Mouse (Mus musculus) embryonic facial prominence, embryonic 14.5 days (tissue): Measurements from ENCODE around the gene Gtpbp10. TPM values are rescaled to one million over a fixed set of nuclear protein-coding genes. Genes with fewer than 3 reads are reported as not detected.

Experiments
- polyA plus RNA-seq: library from polyadenylated mRNA; unstranded; fragments of >200 nt; fragmentation: Nextera tagmentation; extraction: Ambion mirVana; gene quantifications from 2 replicates; pipeline ENCODE4 v1.2.1, GENCODE M21; 2014

The Gtpbp10 gene
- polyA plus RNA-seq, 1 experiment from 2014 or later: 24.6 TPM

Other genes starting within 250 kb of the Gtpbp10 start
- 33.8 and 34.0 TPM in 2 replicates for gene Cdk14, start 139.2 kb downstream of the Gtpbp10 start, polyA plus RNA-seq
- not detected in 2 replicates for gene 1700015F17Rik, start 80.4 kb downstream of the Gtpbp10 start, polyA plus RNA-seq
- gene Cldn12, start 44.6 kb downstream of the Gtpbp10 start, polyA plus RNA-seq: 15.6 and 16.1 TPM in 2 replicates
- gene Gm8773, start 14.3 kb upstream of the Gtpbp10 start, polyA plus RNA-seq: 1.6 and 2.8 TPM in 2 replicates
- 3.3 and 4.2 TPM in 2 replicates for gene Cfap69, start 104.7 kb upstream of the Gtpbp10 start, polyA plus RNA-seq
- 5.6 and 6.6 TPM in 2 replicates for gene Steap2, start 135.0 kb upstream of the Gtpbp10 start, polyA plus RNA-seq
- 7.1 and 7.9 TPM in 2 replicates for gene Steap1, start 189.8 kb upstream of the Gtpbp10 start, polyA plus RNA-seq